Mouse (Mus musculus): ENCODE measurements at regions not wholly inside any gene's neighbourhood (a gene's known extent, or its start where the extent isn't known, plus 50 kb on each side); places are given as distances from the start of the nearest gene placed in this dataset.

DNA sequence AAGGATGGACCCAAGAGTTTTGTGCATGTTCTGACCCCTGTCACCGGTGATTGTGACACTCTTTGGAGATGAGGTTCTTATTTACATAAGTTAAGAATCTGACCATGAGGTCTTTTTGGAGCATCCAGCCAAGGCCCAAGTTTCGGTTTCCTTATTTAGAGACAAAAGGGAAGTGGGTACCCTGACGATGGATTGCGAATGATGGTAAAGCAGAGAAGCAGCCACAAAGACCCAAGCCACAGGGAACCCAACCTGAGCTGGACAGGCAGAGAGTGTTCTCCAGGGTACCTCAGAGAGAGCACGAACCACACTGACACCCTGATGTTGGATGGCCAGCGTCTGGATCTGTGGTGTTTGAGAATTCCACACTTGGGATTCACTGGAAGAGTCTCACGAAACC, 100.8 kb upstream of the L3mbtl4 start:
- WGBS = 96% methylated on average over 7 of the region's 7 CpGs
- Histone ChIP-seq H3K9me3 (ENCODE audit: control insufficient read depth, low read length) (no peaks in the 10 kb centered on the region), H3K27ac (ENCODE audit: low read depth, low read length) (no peak overlapping the region), H3K4me2 (ENCODE audit: low read depth, low read length) (no peak overlapping the region), H3K36me3 (ENCODE audit: control insufficient read depth, insufficient read depth, low read length) (no peaks in the 10 kb centered on the region), H3K27me3 (ENCODE audit: control insufficient read depth, insufficient read depth, low read length) (no peaks in the 10 kb centered on the region), H3K4me3 (ENCODE audit: low read depth, low read length) (no peak overlapping the region), H3K9ac (replicated peaks; ENCODE audit: low read depth, low read length) (no peak overlapping the region), H3K4me1 (ENCODE audit: control insufficient read depth, insufficient read depth, low read length) (no peaks in the 10 kb centered on the region)
- ATAC-seq (ENCODE audit: low read depth) = no peak

- ATAC-seq (ENCODE audit: low read depth) = no peak
- Histone ChIP-seq H3K9ac (replicated peaks; ENCODE audit: low read depth, low read length) (no peak overlapping the region), H3K4me3 (ENCODE audit: low read depth, low read length) (no peak overlapping the region), H3K36me3 (ENCODE audit: control insufficient read depth, insufficient read depth, low read length) (no peaks in the 10 kb centered on the region), H3K4me1 (ENCODE audit: control insufficient read depth, insufficient read depth, low read length) (no peaks in the 10 kb centered on the region), H3K27ac (ENCODE audit: low read depth, low read length) (no peak overlapping the region), H3K27me3 (ENCODE audit: control insufficient read depth, insufficient read depth, low read length) (no peaks in the 10 kb centered on the region), H3K9me3 (ENCODE audit: control insufficient read depth, low read length) (no peaks in the 10 kb centered on the region), H3K4me2 (ENCODE audit: low read depth, low read length) (no peak overlapping the region)
- 58% methylated on average over 9 of the region's 9 CpGs for WGBS
Measured at GRCm38 (mm10) chr17:68176611-68177165, 96.9 kb upstream of the L3mbtl4 start.

DNA sequence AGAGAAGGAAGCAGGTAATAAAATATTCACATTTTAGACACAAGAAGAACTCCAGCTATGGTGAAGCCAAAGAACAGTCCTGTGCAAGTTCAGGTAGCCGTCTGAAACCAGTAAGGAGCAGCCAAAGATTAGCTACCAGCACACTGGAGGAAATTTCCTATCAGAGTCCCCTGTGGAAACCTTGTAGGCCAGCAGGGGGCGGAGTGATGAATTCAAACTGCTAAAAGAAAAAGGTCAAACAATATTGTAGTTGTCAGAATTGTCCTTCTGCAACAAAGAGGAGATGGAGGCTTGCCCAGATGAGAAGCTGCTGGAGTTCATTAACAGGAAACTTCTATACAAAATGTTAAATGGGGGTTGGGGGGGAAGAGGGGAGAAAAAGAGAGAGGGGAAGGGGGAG, 95.8 kb upstream of the L3mbtl4 start:
- no peak overlapping the region for H3K27ac ChIP-seq (ENCODE audit: low read depth, low read length)
- 24% methylated on average over 2 of the region's 2 CpGs for WGBS
- no peaks in the 10 kb centered on the region for H3K9me3 ChIP-seq (ENCODE audit: control insufficient read depth, low read length)
- ATAC-seq (ENCODE audit: low read depth) = no peak
- no peak overlapping the region for H3K4me2 ChIP-seq (ENCODE audit: low read depth, low read length)
- H3K27me3 ChIP-seq (ENCODE audit: control insufficient read depth, insufficient read depth, low read length) = no peaks in the 10 kb centered on the region
- H3K4me3 ChIP-seq (ENCODE audit: low read depth, low read length) = no peak overlapping the region
- no peak overlapping the region for H3K9ac ChIP-seq (replicated peaks; ENCODE audit: low read depth, low read length)
- no peaks in the 10 kb centered on the region for H3K36me3 ChIP-seq (ENCODE audit: control insufficient read depth, insufficient read depth, low read length)
- H3K4me1 ChIP-seq (ENCODE audit: control insufficient read depth, insufficient read depth, low read length) = no peaks in the 10 kb centered on the region

GRCm38 (mm10) chr17:68185385-68185784, 88.2 kb upstream of the L3mbtl4 start:
- 87% methylated on average over 2 of the region's 2 CpGs for WGBS
- H3K4me2 ChIP-seq (ENCODE audit: low read depth, low read length) = no peak overlapping the region
- H3K27me3 ChIP-seq (ENCODE audit: control insufficient read depth, insufficient read depth, low read length) = no peaks in the 10 kb centered on the region
- no peaks in the 10 kb centered on the region for H3K9me3 ChIP-seq (ENCODE audit: control insufficient read depth, low read length)
- ATAC-seq (ENCODE audit: low read depth) = no peak
- no peak overlapping the region for H3K4me3 ChIP-seq (ENCODE audit: low read depth, low read length)
- H3K4me1 ChIP-seq (ENCODE audit: control insufficient read depth, insufficient read depth, low read length) = no peaks in the 10 kb centered on the region
- H3K36me3 ChIP-seq (ENCODE audit: control insufficient read depth, insufficient read depth, low read length) = no peaks in the 10 kb centered on the region
- no peak overlapping the region for H3K27ac ChIP-seq (ENCODE audit: low read depth, low read length)
- no peak overlapping the region for H3K9ac ChIP-seq (replicated peaks; ENCODE audit: low read depth, low read length)

GRCm38 (mm10) chr17:68189888-68190287, 83.7 kb upstream of the L3mbtl4 start:
- Histone ChIP-seq H3K9me3 (ENCODE audit: control insufficient read depth, low read length) (no peaks in the 10 kb centered on the region), H3K4me2 (ENCODE audit: low read depth, low read length) (no peak overlapping the region), H3K27me3 (ENCODE audit: control insufficient read depth, insufficient read depth, low read length) (no peaks in the 10 kb centered on the region), H3K9ac (replicated peaks; ENCODE audit: low read depth, low read length) (no peak overlapping the region), H3K27ac (ENCODE audit: low read depth, low read length) (no peak overlapping the region), H3K4me1 (ENCODE audit: control insufficient read depth, insufficient read depth, low read length) (no peaks in the 10 kb centered on the region), H3K36me3 (ENCODE audit: control insufficient read depth, insufficient read depth, low read length) (no peaks in the 10 kb centered on the region), H3K4me3 (ENCODE audit: low read depth, low read length) (no peak overlapping the region)
- ATAC-seq (ENCODE audit: low read depth) = no peak
- WGBS = 82% methylated on average over 4 of the region's 4 CpGs

DNA sequence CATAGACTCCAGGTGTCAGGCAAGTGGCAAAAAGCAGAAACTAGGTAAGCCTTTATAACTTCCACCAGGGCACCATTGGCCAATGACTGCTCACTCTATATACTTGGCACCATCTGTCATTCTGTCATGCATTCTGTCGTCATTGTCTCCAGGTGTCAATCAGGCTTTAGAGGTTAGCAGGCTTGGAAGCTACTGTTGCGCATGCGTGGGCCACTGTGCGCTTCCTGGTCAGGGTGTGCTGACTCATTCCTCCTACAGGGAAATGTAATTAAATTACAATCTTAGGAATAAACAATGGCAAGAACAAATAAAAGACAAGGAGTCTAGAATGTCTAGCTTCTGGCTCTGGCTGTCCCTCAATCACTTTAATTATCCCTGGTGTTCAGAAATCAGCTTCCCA, 68.1 kb upstream of the L3mbtl4 start:
- no peak overlapping the region for H3K27ac ChIP-seq (ENCODE audit: low read depth, low read length)
- no peak overlapping the region for H3K4me3 ChIP-seq (ENCODE audit: low read depth, low read length)
- WGBS = 89% methylated on average over 4 of the region's 4 CpGs

GRCm38 (mm10) chr17:68208837-68209236, 64.8 kb upstream of the L3mbtl4 start:
- Histone ChIP-seq H3K27me3 (ENCODE audit: control insufficient read depth, insufficient read depth, low read length) (no peaks in the 10 kb centered on the region), H3K4me1 (ENCODE audit: control insufficient read depth, insufficient read depth, low read length) (0 out of 2 replicates have a peak, but pooled peaks cover 6% of the 10 kb centered on the region), H3K4me3 (ENCODE audit: low read depth, low read length) (no peak overlapping the region), H3K9ac (replicated peaks; ENCODE audit: low read depth, low read length) (no peak overlapping the region), H3K36me3 (ENCODE audit: control insufficient read depth, insufficient read depth, low read length) (no peaks in the 10 kb centered on the region), H3K9me3 (ENCODE audit: control insufficient read depth, low read length) (no peaks in the 10 kb centered on the region), H3K4me2 (ENCODE audit: low read depth, low read length) (no peak overlapping the region), H3K27ac (ENCODE audit: low read depth, low read length) (no peak overlapping the region)
- WGBS = 27% methylated on average over 2 of the region's 2 CpGs
- ATAC-seq (ENCODE audit: low read depth) = no peak

More for the DNA sequence above, 68.1 kb upstream of the L3mbtl4 start:
- Histone ChIP-seq H3K36me3 (ENCODE audit: control insufficient read depth, insufficient read depth, low read length) (no peaks in the 10 kb centered on the region), H3K27me3 (ENCODE audit: control insufficient read depth, insufficient read depth, low read length) (no peaks in the 10 kb centered on the region), H3K9ac (replicated peaks; ENCODE audit: low read depth, low read length) (no peak overlapping the region), H3K4me2 (ENCODE audit: low read depth, low read length) (no peak overlapping the region), H3K4me1 (ENCODE audit: control insufficient read depth, insufficient read depth, low read length) (0 out of 2 replicates have a peak, but pooled peaks cover under 1% of the 10 kb centered on the region), H3K9me3 (ENCODE audit: control insufficient read depth, low read length) (no peaks in the 10 kb centered on the region)
- ATAC-seq (ENCODE audit: low read depth) = no peak

DNA sequence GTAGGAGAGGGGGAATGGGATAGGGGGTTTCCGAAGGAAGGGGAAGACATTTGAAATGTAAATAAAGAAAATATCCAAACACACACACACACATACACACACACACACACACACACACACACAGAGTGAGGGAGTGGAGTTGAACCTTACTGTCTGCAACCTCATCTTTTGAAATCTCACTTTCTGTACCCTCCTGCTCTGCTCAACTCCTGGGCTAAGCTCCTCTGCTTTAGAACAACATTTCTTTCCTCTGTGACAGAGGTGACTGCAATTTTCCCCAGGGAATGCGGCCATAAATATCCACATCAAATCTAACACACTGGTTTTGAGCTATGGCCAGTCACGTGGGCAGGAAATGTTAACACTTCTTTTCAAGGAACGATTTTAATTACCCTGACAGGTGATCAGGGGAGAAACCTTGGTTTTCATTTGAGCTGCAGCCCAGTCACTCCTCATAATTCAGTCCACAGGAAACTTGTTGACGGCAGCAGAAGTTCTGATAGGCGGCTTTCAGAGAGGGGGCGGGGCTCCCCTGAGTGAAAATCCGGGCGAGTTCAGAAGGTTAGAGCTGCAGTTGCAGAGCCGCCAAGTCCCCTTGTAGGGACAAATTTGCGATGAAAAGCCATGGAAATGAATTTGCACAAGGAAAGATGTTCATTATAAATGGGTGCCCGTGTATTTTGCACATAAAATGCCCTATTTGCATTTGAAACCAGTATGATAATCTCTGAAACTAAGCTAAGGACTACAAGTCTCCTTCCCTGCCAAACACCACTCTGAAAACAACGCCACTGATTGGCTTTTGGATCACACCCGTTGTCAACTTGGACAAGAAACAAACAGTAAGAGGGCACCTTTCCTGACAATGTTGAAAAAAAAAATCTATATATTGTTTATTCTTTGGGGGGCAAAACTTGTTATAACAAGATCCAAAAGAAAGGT, 63.0 kb upstream of the L3mbtl4 start:
- Histone ChIP-seq H3K4me1 (ENCODE audit: control insufficient read depth, insufficient read depth, low read length) (0 out of 2 replicates have a peak, but pooled peaks cover 6% of the 10 kb centered on the region), H3K27ac (ENCODE audit: low read depth, low read length) (no peak overlapping the region), H3K9ac (replicated peaks; ENCODE audit: low read depth, low read length) (no peak overlapping the region), H3K27me3 (ENCODE audit: control insufficient read depth, insufficient read depth, low read length) (no peaks in the 10 kb centered on the region), H3K4me2 (ENCODE audit: low read depth, low read length) (peak overlapping the region; percentile 33), H3K36me3 (ENCODE audit: control insufficient read depth, insufficient read depth, low read length) (no peaks in the 10 kb centered on the region), H3K9me3 (ENCODE audit: control insufficient read depth, low read length) (no peaks in the 10 kb centered on the region), H3K4me3 (ENCODE audit: low read depth, low read length) (no peak overlapping the region)
- ATAC-seq (ENCODE audit: low read depth) = no peak
- 22% methylated on average over 14 of the region's 14 CpGs for WGBS

DNA sequence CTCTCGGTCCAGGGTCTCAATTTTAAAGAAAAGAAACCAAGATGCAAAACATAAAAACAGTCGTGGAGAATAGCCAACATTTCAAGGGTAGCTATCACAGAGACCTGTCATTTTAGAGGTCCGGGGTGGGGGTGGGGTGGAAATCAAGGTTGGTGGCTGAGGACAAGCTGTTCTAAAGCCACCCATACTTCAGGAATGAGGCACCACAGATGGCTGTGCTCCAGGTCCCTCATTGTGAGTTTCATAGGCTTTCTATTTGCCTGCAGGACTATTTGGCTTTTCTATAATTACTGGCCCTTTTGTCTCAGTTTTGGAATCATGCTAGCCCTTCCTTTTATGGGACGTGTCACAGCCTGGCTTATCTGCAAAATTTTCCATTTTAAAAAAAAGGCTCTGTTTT, 55.4 kb upstream of the L3mbtl4 start:
- H3K36me3 ChIP-seq (ENCODE audit: control insufficient read depth, insufficient read depth, low read length) = no peaks in the 10 kb centered on the region
- no peak overlapping the region for H3K9ac ChIP-seq (replicated peaks; ENCODE audit: low read depth, low read length)
- 80% methylated on average over 4 of the region's 4 CpGs for WGBS
- H3K4me3 ChIP-seq (ENCODE audit: low read depth, low read length) = no peak overlapping the region
- H3K9me3 ChIP-seq (ENCODE audit: control insufficient read depth, low read length) = no peaks in the 10 kb centered on the region
- H3K27ac ChIP-seq (ENCODE audit: low read depth, low read length) = no peak overlapping the region
- no peak overlapping the region for H3K4me2 ChIP-seq (ENCODE audit: low read depth, low read length)
- no peaks in the 10 kb centered on the region for H3K4me1 ChIP-seq (ENCODE audit: control insufficient read depth, insufficient read depth, low read length)
- no peaks in the 10 kb centered on the region for H3K27me3 ChIP-seq (ENCODE audit: control insufficient read depth, insufficient read depth, low read length)
- no peak for ATAC-seq (ENCODE audit: low read depth)
